Mouse (Mus musculus) cerebellum, adult 2 months (tissue): Measurements from ENCODE around the gene Shank2.

Experiments
- CTCF ChIP-seq: fragments of 200-500 bp; IDR thresholded peaks from 2 replicates; pipeline ENCODE4 v1.5.1; 2011; ENCODE audit warnings: low read depth, mild to moderate bottlenecking, control low read depth, low read length, moderate library complexity, borderline replicate concordance; ENCODE audit not compliant: insufficient read depth
- POLR2A ChIP-seq: fragments of 200-500 bp; IDR thresholded peaks from 2 replicates; pipeline ENCODE4 v1.6.1; 2011; ENCODE audit warnings: low read length, control low read depth, borderline replicate concordance; ENCODE audit not compliant: insufficient read depth

DNA sequence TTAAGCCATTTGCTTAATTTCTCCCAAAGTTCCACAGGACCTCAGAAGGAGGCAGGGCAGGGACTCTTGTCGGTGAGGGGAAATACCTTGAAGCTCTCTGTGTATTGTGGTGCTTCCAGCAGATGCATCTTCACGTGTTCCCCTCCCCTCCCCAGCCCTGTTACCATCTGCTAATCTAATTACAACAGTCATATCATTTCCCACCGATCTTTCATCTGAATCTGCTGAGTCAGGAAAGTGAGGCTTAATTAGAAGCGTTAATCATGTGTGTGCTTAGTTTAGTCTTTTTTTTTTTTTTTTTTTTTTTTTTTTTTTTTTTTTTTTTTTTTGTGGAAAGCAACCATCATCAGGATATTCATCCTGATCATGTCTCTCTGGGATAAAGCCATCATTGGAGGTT, 256.6 kb downstream of the Shank2 start:
- TF ChIP-seq CTCF (no peak), POLR2A (no peak)
